In genomic region chr6:134934305-134934704, GRCm38 (mm10) we compare ENCODE assay signal across 28 mouse cellular contexts. TPM values are rescaled to one million over a fixed set of nuclear protein-coding genes. Genes with fewer than 3 reads are reported as not detected.
A peak's percentile ranks its signal among the peaks of the same experiment; 100 is the strongest.
DNase-seq lines count a peak whose midpoint lies in the region; ATAC-seq and TF ChIP-seq lines count a peak whose summit lies in the region.
"Had no signal": no experiment of that assay in that cellular context is flagged by ENCODE, and none has a peak within 500 bp of the region (broad histone marks: within the 10 kb centered on the region; RNA-seq: fewer than 3 reads in every experiment).

No protein-coding gene starts in this region.

- H3K27ac ChIP-seq in liver, embryonic 12.5 days = no peak overlapping the region
- H3K27ac ChIP-seq in liver, embryonic 11.5 days (ENCODE audit: low read depth, low read length) = no peak overlapping the region
- H3K27ac ChIP-seq in MEL (ENCODE audit: control insufficient read depth, low read depth, low read length) = no peak overlapping the region
- H3K27ac ChIP-seq in liver, embryonic 15.5 days (replicated peaks) = no peak overlapping the region
- no peak overlapping the region for H3K27ac ChIP-seq in kidney, adult 2 months (ENCODE audit: insufficient read depth, low read depth, low read length)
- no peak overlapping the region for H3K27ac ChIP-seq in intestine, embryonic 15.5 days
- H3K27ac ChIP-seq: embryonic facial prominence, embryonic 10.5 days; embryonic facial prominence, embryonic 13.5 days; forebrain, embryonic 10.5 days; forebrain, embryonic 13.5 days; heart, embryonic 15.5 days; hindbrain, embryonic 14.5 days; hindbrain, postnatal 0 days had no signal

- peak overlapping the region; percentile 96; the same call in 1 of the 2 replicates for H3K4me2 ChIP-seq in liver, embryonic 12.5 days
- no peak overlapping the region for H3K4me2 ChIP-seq in liver, embryonic 11.5 days
- H3K4me2 ChIP-seq in liver, embryonic 15.5 days = 0 out of 2 replicates have a peak overlapping the region, but pooled peaks have one; percentile 93
- no peak overlapping the region for H3K4me2 ChIP-seq in intestine, embryonic 15.5 days (replicated peaks)
- H3K4me2 ChIP-seq: embryonic facial prominence, embryonic 13.5 days; forebrain, embryonic 13.5 days; heart, embryonic 12.5 days; heart, embryonic 15.5 days; hindbrain, embryonic 14.5 days had no signal

- TF ChIP-seq RAD21 in MEL (IDR thresholded peaks at IDR 0.05; ENCODE audit: low read depth, low read length) = no peak

- H3K27me3 ChIP-seq in liver, embryonic 12.5 days (replicated peaks) = no peaks in the 10 kb centered on the region
- H3K27me3 ChIP-seq in liver, embryonic 11.5 days (replicated peaks; ENCODE audit: control insufficient read depth, insufficient read depth, low read length) = no peaks in the 10 kb centered on the region
- H3K27me3 ChIP-seq in MEL (ENCODE audit: control insufficient read depth in 1 of 2, insufficient read depth in 2 of 2, low read length in 2 of 2) = no peaks in the 10 kb centered on the region
- no peaks in the 10 kb centered on the region for H3K27me3 ChIP-seq in liver, embryonic 15.5 days
- no peaks in the 10 kb centered on the region for H3K27me3 ChIP-seq in kidney, adult 2 months (replicated peaks; ENCODE audit: control insufficient read depth, insufficient read depth, low read length)
- no peaks in the 10 kb centered on the region for H3K27me3 ChIP-seq in intestine, embryonic 15.5 days (replicated peaks)
- H3K27me3 ChIP-seq: embryonic facial prominence, embryonic 13.5 days; forebrain, embryonic 13.5 days; heart, embryonic 12.5 days; heart, embryonic 15.5 days had no signal

- no peak for DNase-seq in liver, embryonic 11.5 days (ENCODE audit: low spot score)
- no peak for DNase-seq in MEL (ENCODE audit: low read depth, low spot score)
- no peak for DNase-seq in kidney, adult 2 months
- no peak for DNase-seq in gastrocnemius, postnatal 14 days
- DNase-seq: adrenal gland, postnatal 10 days; adrenal gland, postnatal 36 days; B cell, adult 2 months; cerebellum, adult 2 months; cerebellum, adult 9-11 months; cerebellum, postnatal 36 days; embryo, embryonic 11 days; gastrocnemius, postnatal 10 days; heart, adult 18-20 months; heart, postnatal 14 days; heart, postnatal 4 days had no signal

- intact Hi-C loops in gastrocnemius, postnatal 14 days (cut with DNase I; ENCODE audit: low total_unique reads) = no loop called here

- H3K4me1 ChIP-seq in liver, embryonic 12.5 days = peaks cover 59% of the 10 kb centered on the region
- peaks cover 14% of the 10 kb centered on the region for H3K4me1 ChIP-seq in liver, embryonic 11.5 days (replicated peaks; ENCODE audit: control insufficient read depth, insufficient read depth, low read length)
- H3K4me1 ChIP-seq in MEL (ENCODE audit: control insufficient read depth in 1 of 2, insufficient read depth in 2 of 2, low read length in 2 of 2) = peaks cover 9 to 27% of the 10 kb centered on the region in 2 experiments; a peak in 3 of 4 replicates
- H3K4me1 ChIP-seq in liver, embryonic 15.5 days (replicated peaks) = peaks cover 58% of the 10 kb centered on the region
- peaks cover 6% of the 10 kb centered on the region; the same call in 1 of the 2 replicates for H3K4me1 ChIP-seq in kidney, adult 2 months (ENCODE audit: control insufficient read depth, insufficient read depth, low read length)
- H3K4me1 ChIP-seq in intestine, embryonic 15.5 days (replicated peaks) = peaks cover 10% of the 10 kb centered on the region

- TF ChIP-seq EP300 in MEL (IDR thresholded peaks at IDR 0.05; ENCODE audit: low read depth in 1 of 2, low read length in 2 of 2) = no peak

- TF ChIP-seq POLR2A in MEL (IDR thresholded peaks at IDR 0.05; ENCODE audit: control insufficient read depth in 1 of 2, insufficient read depth in 1 of 2, low read depth in 1 of 2, low read length in 2 of 2, poor library complexity in 1 of 2) = no peak
- TF ChIP-seq POLR2A in kidney, adult 2 months (IDR thresholded peaks at IDR 0.05; ENCODE audit: low read depth, low read length) = no peak

- 70% methylated on average over 5 of the region's 5 CpGs for WGBS in liver, embryonic 12.5 days (ENCODE audit: insufficient replicate concordance)
- WGBS in liver, embryonic 11.5 days = 84% methylated on average over 5 of the region's 5 CpGs
- 63% methylated on average over 5 of the region's 5 CpGs for whole genome bisulfite sequencing in liver, embryonic 15.5 days (ENCODE audit: insufficient replicate concordance)
- WGBS in kidney, adult 2 months = 96% methylated on average over 5 of the region's 5 CpGs
- WGBS in intestine, embryonic 15.5 days = 94% methylated on average over 5 of the region's 5 CpGs

- H3K9ac ChIP-seq in liver, embryonic 12.5 days = no peak overlapping the region; the same call in 1 of the 2 replicates
- no peak overlapping the region for H3K9ac ChIP-seq in liver, embryonic 11.5 days (ENCODE audit: low read depth, low read length)
- H3K9ac ChIP-seq in MEL (ENCODE audit: control insufficient read depth, low read depth, low read length, poor library complexity, severe bottlenecking) = no peak overlapping the region
- no peak overlapping the region for H3K9ac ChIP-seq in liver, embryonic 15.5 days
- no peak overlapping the region for H3K9ac ChIP-seq in intestine, embryonic 15.5 days
- H3K9ac ChIP-seq: embryonic facial prominence, embryonic 13.5 days; forebrain, embryonic 13.5 days; heart, embryonic 12.5 days; heart, embryonic 15.5 days; hindbrain, embryonic 14.5 days had no signal

- no peaks in the 10 kb centered on the region for H3K9me3 ChIP-seq in liver, embryonic 12.5 days (replicated peaks)
- no peaks in the 10 kb centered on the region for H3K9me3 ChIP-seq in liver, embryonic 11.5 days (ENCODE audit: control insufficient read depth, low read length)
- H3K9me3 ChIP-seq in MEL (replicated peaks; ENCODE audit: insufficient read depth, low read length) = no peaks in the 10 kb centered on the region
- H3K9me3 ChIP-seq in liver, embryonic 15.5 days (replicated peaks) = no peaks in the 10 kb centered on the region
- no peaks in the 10 kb centered on the region for H3K9me3 ChIP-seq in intestine, embryonic 15.5 days
- H3K9me3 ChIP-seq: embryonic facial prominence, embryonic 10.5 days; embryonic facial prominence, embryonic 13.5 days; forebrain, embryonic 10.5 days; forebrain, embryonic 13.5 days; heart, embryonic 12.5 days; heart, embryonic 15.5 days had no signal

- TF ChIP-seq CTCF in MEL (IDR thresholded peaks at IDR 0.05 in 2 of 3, conservative IDR thresholded peaks at IDR 0.05 in 1 of 3; ENCODE audit: control insufficient read depth in 1 of 3, insufficient read depth in 1 of 3, low read depth in 2 of 3, low read length in 3 of 3, poor library complexity in 1 of 3, severe bottlenecking in 1 of 3) = no peak
- TF ChIP-seq CTCF in kidney, adult 2 months (conservative IDR thresholded peaks at IDR 0.05; ENCODE audit: insufficient read depth, insufficient read length, low read depth, low read length) = no peak

- H3K4me3 ChIP-seq in liver, embryonic 12.5 days = no peak overlapping the region
- no peak overlapping the region for H3K4me3 ChIP-seq in liver, embryonic 11.5 days (ENCODE audit: low read depth, low read length)
- H3K4me3 ChIP-seq in MEL (ENCODE audit: control insufficient read depth in 1 of 2, insufficient read depth in 1 of 2, low read depth in 2 of 2, low read length in 2 of 2) = no peak overlapping the region
- no peak overlapping the region for H3K4me3 ChIP-seq in liver, embryonic 15.5 days (replicated peaks)
- no peak overlapping the region for H3K4me3 ChIP-seq in kidney, adult 2 months (ENCODE audit: insufficient read depth, low read depth, low read length)
- H3K4me3 ChIP-seq in intestine, embryonic 15.5 days (replicated peaks) = no peak overlapping the region
- H3K4me3 ChIP-seq: embryonic facial prominence, embryonic 10.5 days; embryonic facial prominence, embryonic 13.5 days; forebrain, embryonic 10.5 days; forebrain, embryonic 13.5 days; heart, embryonic 12.5 days; heart, embryonic 15.5 days had no signal

- H3K36me3 ChIP-seq in liver, embryonic 12.5 days = peaks cover 50% of the 10 kb centered on the region
- no peaks in the 10 kb centered on the region for H3K36me3 ChIP-seq in liver, embryonic 11.5 days (ENCODE audit: control insufficient read depth, insufficient read depth, low read length)
- H3K36me3 ChIP-seq in MEL (ENCODE audit: control insufficient read depth in 1 of 2, insufficient read depth in 2 of 2, low read length in 2 of 2) = peaks cover 3 to 27% of the 10 kb centered on the region in 2 experiments; a peak in 3 of 4 replicates
- H3K36me3 ChIP-seq in liver, embryonic 15.5 days (replicated peaks) = peaks cover 57% of the 10 kb centered on the region
- no peaks in the 10 kb centered on the region for H3K36me3 ChIP-seq in kidney, adult 2 months (ENCODE audit: control insufficient read depth, insufficient read depth, low read length)
- H3K36me3 ChIP-seq in intestine, embryonic 15.5 days = no peaks in the 10 kb centered on the region
- H3K36me3 ChIP-seq: embryonic facial prominence, embryonic 10.5 days; embryonic facial prominence, embryonic 13.5 days; heart, embryonic 15.5 days had no signal

- ATAC-seq in liver, embryonic 12.5 days = no peak
- no peak for ATAC-seq in liver, embryonic 11.5 days (replicated peaks; ENCODE audit: low FRiP score)
- no peak for ATAC-seq in liver, embryonic 15.5 days (ENCODE audit: insufficient read depth)
- 0 out of 2 replicates have a peak, but pooled peaks have one; percentile 26 for ATAC-seq in megakaryocyte progenitor cell, adult 5-6 weeks (replicated peaks; ENCODE audit: poor library complexity)
- no peak for ATAC-seq in intestine, embryonic 15.5 days
- ATAC-seq: forebrain, embryonic 13.5 days; forebrain, embryonic 16.5 days; hindbrain, postnatal 0 days had no signal

- H3K79me2 ChIP-seq in MEL (ENCODE audit: control insufficient read depth, insufficient read depth, low read length, poor library complexity) = peaks cover 20% of the 10 kb centered on the region

RNA-seq across cellular contexts. Expression of gene Cdkn1b, which starts 14.1 kb away (rescaled TPM):
- polyA plus RNA-seq in liver, embryonic 12.5 days (2016; fragmentation: Nextera tagmentation; extraction: Ambion mirVana) = 9.5 and 9.9 TPM in 2 replicates
- polyA plus RNA-seq in liver, embryonic 11.5 days (2014; fragmentation: Nextera tagmentation; extraction: Ambion mirVana) = 8.9 and 9.4 TPM in 2 replicates
- total RNA-seq in MEL (2012; rRNA removed) = 7.7 and 12.0 TPM in 2 replicates
- 10 to 100 TPM in 1 of 2 experiments, not detected in 1; 21.2 TPM for polyA plus RNA-seq in MEL (2012; ENCODE audit: insufficient read depth in 1 of 2, insufficient read length in 2 of 2, low read depth in 1 of 2, low replicate concordance in 2 of 2, missing spikeins in 1 of 2)
- 13.3 and 14.1 TPM in 2 replicates for polyA plus RNA-seq in liver, embryonic 15.5 days (2015; fragmentation: Nextera tagmentation; extraction: Ambion mirVana)
- total RNA-seq in megakaryocyte progenitor cell, adult 5-6 weeks (2015) = 20.1 and 21.1 TPM in 2 replicates
- 36.8 and 39.1 TPM in 2 replicates for total RNA-seq in megakaryocyte progenitor cell, adult 5-6 weeks (2017)
- 15.9 and 17.1 TPM in 2 replicates for polyA plus RNA-seq in kidney, adult 2 months (2012; rRNA removed)
- 10 to 100 TPM; 42.0 to 42.4 TPM for total RNA-seq in gastrocnemius, postnatal 14 days (2021)
- 15.3 and 15.9 TPM in 2 replicates for polyA plus RNA-seq in intestine, embryonic 15.5 days (2015; fragmentation: Nextera tagmentation; extraction: Ambion mirVana)

RNA-seq across cellular contexts. Expression of gene Gpr19, which starts 35.9 kb away (rescaled TPM):
- polyA plus RNA-seq in liver, embryonic 12.5 days (2016; fragmentation: Nextera tagmentation; extraction: Ambion mirVana) = 7.1 and 8.4 TPM in 2 replicates
- 6.1 and 9.1 TPM in 2 replicates for polyA plus RNA-seq in liver, embryonic 11.5 days (2014; fragmentation: Nextera tagmentation; extraction: Ambion mirVana)
- 8.4 and 9.0 TPM in 2 replicates for total RNA-seq in MEL (2012; rRNA removed)
- polyA plus RNA-seq in MEL (2012; ENCODE audit: insufficient read depth in 1 of 2, insufficient read length in 2 of 2, low read depth in 1 of 2, low replicate concordance in 2 of 2, missing spikeins in 1 of 2) = 10 to 100 TPM in 1 of 2 experiments, not detected in 1; 11.7 TPM
- polyA plus RNA-seq in liver, embryonic 15.5 days (2015; fragmentation: Nextera tagmentation; extraction: Ambion mirVana) = 5.6 and 5.7 TPM in 2 replicates
- 7.7 and 12.8 TPM in 2 replicates for total RNA-seq in megakaryocyte progenitor cell, adult 5-6 weeks (2015)
- total RNA-seq in megakaryocyte progenitor cell, adult 5-6 weeks (2017) = 7.2 and 7.6 TPM in 2 replicates
- 6.4 and 7.9 TPM in 2 replicates for polyA plus RNA-seq in kidney, adult 2 months (2012; rRNA removed)
- total RNA-seq in gastrocnemius, postnatal 14 days (2021) = 1 to 10 TPM; 5.5 to 5.8 TPM
- 10.4 and 10.6 TPM in 2 replicates for polyA plus RNA-seq in intestine, embryonic 15.5 days (2015; fragmentation: Nextera tagmentation; extraction: Ambion mirVana)

RNA-seq across cellular contexts. Expression of gene Apold1, which starts 47.2 kb away (rescaled TPM):
- polyA plus RNA-seq in liver, embryonic 12.5 days (2016; fragmentation: Nextera tagmentation; extraction: Ambion mirVana) = 2.2 and 2.3 TPM in 2 replicates
- polyA plus RNA-seq in liver, embryonic 11.5 days (2014; fragmentation: Nextera tagmentation; extraction: Ambion mirVana) = 2.5 and 2.6 TPM in 2 replicates
- total RNA-seq in MEL (2012; rRNA removed) = 0.07 and 0.12 TPM in 2 replicates
- polyA plus RNA-seq in MEL (2012; ENCODE audit: insufficient read depth in 1 of 2, insufficient read length in 2 of 2, low read depth in 1 of 2, low replicate concordance in 2 of 2, missing spikeins in 1 of 2) = under 1 TPM in 1 of 2 experiments, not detected in 1; 0.08 TPM
- 2.8 TPM in 2 replicates for polyA plus RNA-seq in liver, embryonic 15.5 days (2015; fragmentation: Nextera tagmentation; extraction: Ambion mirVana)
- total RNA-seq in megakaryocyte progenitor cell, adult 5-6 weeks (2015) = 0.05 TPM in 1 of 2 replicates, not detected in the other
- total RNA-seq in megakaryocyte progenitor cell, adult 5-6 weeks (2017) = 0.10 TPM in 1 of 2 replicates, not detected in the other
- 0.72 and 0.79 TPM in 2 replicates for polyA plus RNA-seq in kidney, adult 2 months (2012; rRNA removed)
- 1 to 10 TPM; 2.7 to 2.8 TPM for total RNA-seq in gastrocnemius, postnatal 14 days (2021)
- 3.5 and 3.6 TPM in 2 replicates for polyA plus RNA-seq in intestine, embryonic 15.5 days (2015; fragmentation: Nextera tagmentation; extraction: Ambion mirVana)

Comparison
In these comparisons a context has a peak if more than half of its experiments do, and no peak if none do; other contexts are left out.
1. H3K4me2 ChIP-seq: peak in liver, embryonic 12.5 days (single experiment) and liver, embryonic 15.5 days (single experiment); none in liver, embryonic 11.5 days (single experiment) and intestine, embryonic 15.5 days (single experiment).